Mouse (Mus musculus): ENCODE results near the gene Snurf. TPM values are rescaled to one million over a fixed set of nuclear protein-coding genes. Genes with fewer than 3 reads are reported as not detected.
A peak's percentile ranks its signal among the peaks of the same experiment; 100 is the strongest.

The Snurf gene
- total RNA-seq (2021), result 100 to 1,000 TPM; 276 to 289 TPM

DNA sequence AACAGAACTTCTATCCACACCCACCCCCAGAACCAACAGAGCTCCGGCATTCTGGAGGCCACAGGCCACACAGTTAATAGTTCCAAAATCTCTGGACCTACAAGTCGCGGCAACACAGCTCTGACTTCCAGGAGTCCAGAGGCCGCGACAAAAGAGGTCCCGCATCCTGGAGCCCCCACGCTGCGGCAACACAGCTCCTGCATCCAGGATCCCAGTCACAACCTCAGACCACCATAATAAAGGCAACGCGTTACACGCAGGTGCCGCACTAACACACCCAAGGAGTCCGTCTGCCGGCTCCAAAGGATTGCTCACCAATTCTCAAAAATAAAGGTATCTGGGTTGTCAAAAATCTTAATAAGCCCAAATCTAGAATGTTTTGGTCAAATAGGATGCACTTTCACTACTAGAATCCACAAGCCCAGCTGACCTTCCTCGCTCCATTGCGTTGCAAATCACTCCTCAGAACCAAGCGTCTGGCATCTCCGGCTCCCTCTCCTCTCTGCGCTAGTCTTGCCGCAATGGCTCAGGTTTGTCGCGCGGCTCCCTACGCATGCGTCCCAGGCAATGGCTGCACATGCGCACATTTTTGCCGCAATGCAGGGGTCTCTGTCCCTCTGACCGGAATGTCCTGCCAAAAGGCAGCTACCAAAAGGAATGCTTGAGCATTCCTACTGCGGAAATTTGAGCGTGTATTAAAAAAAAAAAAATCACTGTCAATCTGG, at the start of gene Snurf, which contains the start of gene Gm38393:
TSS of gene Snurf (minus strand) at position 444 of the 725 bp plus-strand sequence.
TSS of gene Gm38393 (minus strand) at position 459 of the 725 bp plus-strand sequence.
- intact Hi-C loops (cut with DNase I), result no loop called here
- peak; percentile 76 to 77 for DNase-seq

GRCm38 (mm10) chr7:60047481-60048201, 42.8 kb upstream of the Snurf start:
- intact Hi-C loops (cut with DNase I), result no loop called here
- peak; percentile 5 to 9 for DNase-seq

DNA sequence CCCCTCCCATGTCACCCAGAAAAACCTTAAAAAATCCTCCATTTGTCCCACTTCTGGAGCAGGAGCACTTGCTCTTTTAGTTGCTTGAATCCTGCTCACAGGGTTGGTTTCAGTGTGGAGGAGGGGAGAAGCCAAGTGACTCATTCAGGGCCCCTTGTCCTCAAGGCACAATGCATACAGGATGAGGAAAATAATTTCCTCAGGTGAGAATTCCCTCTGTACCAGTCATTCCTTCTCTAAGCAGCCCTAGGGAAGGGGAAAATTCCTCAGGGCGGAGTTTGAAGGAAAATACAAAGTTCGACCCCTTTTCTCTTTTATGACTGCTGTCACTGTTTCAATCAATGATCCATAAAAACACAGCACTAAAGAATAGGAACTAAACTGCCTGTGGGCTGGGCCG, 8.3 kb upstream of the Snurf start:
- intact Hi-C loops (cut with DNase I), result no loop called here
- no peak for DNase-seq

GRCm38 (mm10) chr7:60007727-60008360, 3.0 kb upstream of the Snurf start:
- no peak for DNase-seq
- intact Hi-C loops (cut with DNase I), result no loop called here

DNA sequence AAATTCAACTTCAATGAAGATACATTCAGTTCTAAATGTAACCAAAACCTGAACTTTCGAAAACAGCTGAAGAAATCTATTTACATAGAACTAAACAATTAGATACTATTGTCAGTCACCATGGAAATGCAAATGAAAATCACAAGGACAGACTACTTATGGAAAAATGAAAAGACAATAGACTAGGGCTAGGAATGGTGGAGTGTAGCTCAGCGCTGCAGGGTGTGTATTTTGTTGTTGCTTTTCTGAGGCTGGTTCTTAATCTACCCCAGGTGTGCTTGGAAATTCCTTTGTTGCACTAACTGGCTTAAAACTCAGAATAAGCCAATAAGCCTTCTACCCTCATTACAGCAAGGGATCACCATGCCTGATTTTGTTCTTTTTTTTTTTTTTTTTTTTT, 1.4 kb upstream of the Snurf start:
- intact Hi-C loops (cut with DNase I), result no loop called here

DNA sequence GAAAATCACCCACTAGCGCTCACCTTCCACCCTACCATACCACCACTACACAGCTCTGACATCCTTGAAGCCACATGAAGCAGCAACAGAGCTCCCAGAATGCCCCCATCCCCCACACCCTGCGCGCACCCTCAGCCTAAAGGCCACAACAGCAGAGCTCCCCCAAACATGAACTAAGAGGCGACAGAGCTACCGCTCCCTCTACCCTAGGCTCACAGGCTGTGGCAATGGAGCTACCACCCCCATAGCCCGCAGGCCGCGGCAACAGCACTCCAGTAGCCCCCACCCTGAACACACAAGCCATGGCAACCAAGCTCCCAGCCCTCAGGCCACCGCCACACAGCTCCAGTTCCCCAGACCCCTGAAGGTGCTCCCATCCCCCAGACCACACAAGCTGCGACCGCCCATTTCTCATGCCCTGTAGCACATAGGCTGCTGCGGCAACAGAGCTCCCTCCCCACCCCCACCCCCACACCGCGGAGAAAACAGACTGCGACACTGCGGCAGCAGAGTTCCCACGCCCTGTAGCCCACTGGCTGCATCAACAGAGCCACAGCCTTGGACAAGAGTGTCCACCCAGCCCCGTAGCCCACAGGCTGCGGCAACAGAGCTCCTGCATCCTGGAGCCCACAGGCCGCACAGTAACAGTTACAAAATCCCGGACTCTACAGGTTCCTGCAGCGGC, 786 bp downstream of the Snurf start:
- peak; percentile 21 to 34 for DNase-seq

More for the DNA sequence above, 1.4 kb upstream of the Snurf start:
- no peak for DNase-seq

GRCm38 (mm10) chr7:60003006-60003865, 1.6 kb downstream of the Snurf start:
- intact Hi-C loops (cut with DNase I), result no loop called here
- peak; percentile 3 to 6 for DNase-seq

More for the DNA sequence above, 786 bp downstream of the Snurf start:
- intact Hi-C loops (cut with DNase I), result no loop called here

DNA sequence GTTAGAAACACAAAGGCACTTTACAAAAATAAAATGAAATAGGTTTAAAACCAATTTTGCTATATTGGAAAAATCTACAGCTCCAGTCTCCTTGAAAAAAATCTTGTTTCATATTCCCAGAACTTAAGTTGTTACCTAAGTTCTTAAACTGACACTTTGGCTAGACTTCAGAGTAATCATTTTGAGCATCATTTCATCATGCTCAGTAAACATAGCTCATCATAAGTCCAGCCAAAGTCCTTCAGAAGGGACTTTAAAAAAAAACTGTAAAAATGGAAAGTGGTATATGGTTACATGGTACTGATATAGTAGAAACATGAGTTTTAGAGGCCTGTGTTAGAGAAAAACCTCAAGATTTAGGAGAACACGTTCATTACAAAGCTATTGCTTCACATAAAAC, 26.2 kb downstream of the Snurf start:
- intact Hi-C loops (cut with DNase I), result no loop called here

More for the DNA sequence above, 26.2 kb downstream of the Snurf start:
- no peak for DNase-seq

Other genes starting within 250 kb of the Snurf start
- gene Gm38393, start within 50 bp of the Snurf start, total RNA-seq (2021), result 1 to 10 TPM; 8.0 to 9.0 TPM
- gene Snrpn, start 135.2 kb upstream of the Snurf start, total RNA-seq (2021), result 100 to 1,000 TPM; 104 to 106 TPM